Mouse (Mus musculus) gastrocnemius, postnatal 4 days (tissue): ENCODE results near the gene Nthl1. TPM values are rescaled to one million over a fixed set of nuclear protein-coding genes. Genes with fewer than 3 reads are reported as not detected.

Source experiments
- DNase-seq, 2 experiments: peaks; one replicate each; pipeline ENCODE4 v3.0.0; 2021 to 2022; ENCODE audit warnings: low spot score in 2 of 2, mixed read lengths in 2 of 2
- long read RNA-seq, 2 experiments: library from polyadenylated mRNA; stranded (forward); transcript quantifications; one replicate each; pipeline ENCODE4 v2.0.0; 2021
- total RNA-seq, 2 experiments: library from RNA; stranded (reverse); gene quantifications; 2 replicates each; pipeline ENCODE4 v1.2.3; 2021

The Nthl1 gene
- total RNA-seq = 1 to 10 TPM; 7.5 TPM
- long read RNA-seq, experiment 1, partial matches to known transcripts = 0 of 7 reads
- long read RNA-seq, experiment 1, other reads (novel, unspliced or antisense) = 3 of 7 reads
- long read RNA-seq, experiment 2, partial matches to known transcripts = 0 of 12 reads
- long read RNA-seq, experiment 2, other reads (novel, unspliced or antisense) = 6 of 12 reads

GRCm38 (mm10) chr17:24632167-24632812, at the start of gene Nthl1, which contains the start of gene Tsc2:
Gene Nthl1, plus strand, starts transcription at chr17:24632680.
Gene Tsc2, minus strand, starts transcription at chr17:24632630.
- DNase-seq = peak; percentile 67 to 84

DNA sequence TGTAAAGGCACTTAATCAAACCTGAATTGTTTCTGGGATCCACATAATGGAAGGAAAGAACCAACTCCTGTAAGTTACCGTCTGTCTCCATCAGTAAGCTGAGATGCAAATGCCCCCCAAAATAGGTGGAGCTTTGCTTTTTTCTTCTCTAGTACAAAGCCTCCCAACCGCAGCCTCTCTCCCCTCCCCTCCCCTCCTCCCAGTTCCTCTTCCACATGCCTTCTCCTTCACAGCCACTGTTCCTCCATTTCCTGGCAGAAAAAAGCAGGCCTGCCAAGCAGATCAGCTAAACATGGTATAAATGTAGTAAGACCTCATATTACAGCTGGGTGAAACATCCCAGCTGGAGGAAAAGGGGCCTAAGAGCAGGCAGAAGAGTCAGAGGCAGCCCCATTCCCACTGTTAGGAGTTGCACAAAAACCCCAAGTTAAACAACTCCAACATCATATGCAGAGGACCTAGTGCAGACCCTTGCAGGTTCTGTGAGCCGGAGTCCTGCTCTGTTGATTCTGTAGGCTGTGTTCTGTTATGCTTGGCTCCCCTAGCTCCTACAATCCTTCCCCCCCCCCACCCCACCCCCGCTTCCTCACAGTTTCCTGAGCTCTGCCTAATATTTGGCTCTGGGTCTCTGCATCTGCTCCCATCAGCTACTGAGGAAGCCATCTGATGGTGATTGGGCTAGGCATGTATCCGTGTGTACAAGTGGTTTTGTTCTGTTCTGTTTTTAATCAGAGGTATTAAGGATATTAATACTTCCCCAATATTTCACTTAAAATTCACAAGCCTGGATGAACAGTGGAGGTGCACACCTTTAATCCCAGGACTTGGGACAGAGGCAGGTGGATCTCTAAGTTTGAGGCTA, 48.6 kb upstream of the Nthl1 start:
- no peak for DNase-seq

- DNase-seq = no peak
Measured at GRCm38 (mm10) chr17:24584520-24584919, 48.0 kb upstream of the Nthl1 start.

- DNase-seq = no peak
Measured at GRCm38 (mm10) chr17:24586532-24586931, 45.9 kb upstream of the Nthl1 start.

DNA sequence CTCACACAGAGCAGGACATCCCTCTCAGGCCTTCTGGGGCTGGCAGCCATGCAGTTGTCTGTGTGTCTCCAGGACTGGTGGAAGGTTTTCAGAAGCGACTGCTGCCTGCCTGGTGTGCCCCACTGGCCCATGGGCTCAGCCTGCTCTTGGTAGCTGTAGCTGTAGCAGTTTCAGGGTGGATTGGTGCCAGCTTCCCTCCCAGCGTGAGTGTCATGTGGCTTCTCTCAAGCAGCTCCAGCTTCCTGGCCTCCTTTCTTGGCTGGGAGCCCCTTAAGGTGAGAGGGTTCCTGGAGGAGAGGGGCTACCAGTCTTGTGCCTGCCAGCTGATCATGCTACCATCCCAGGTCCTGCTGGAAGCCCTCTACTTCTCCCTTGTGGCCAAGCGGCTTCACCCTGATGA, 41.5 kb upstream of the Nthl1 start:
- no peak for DNase-seq

DNA sequence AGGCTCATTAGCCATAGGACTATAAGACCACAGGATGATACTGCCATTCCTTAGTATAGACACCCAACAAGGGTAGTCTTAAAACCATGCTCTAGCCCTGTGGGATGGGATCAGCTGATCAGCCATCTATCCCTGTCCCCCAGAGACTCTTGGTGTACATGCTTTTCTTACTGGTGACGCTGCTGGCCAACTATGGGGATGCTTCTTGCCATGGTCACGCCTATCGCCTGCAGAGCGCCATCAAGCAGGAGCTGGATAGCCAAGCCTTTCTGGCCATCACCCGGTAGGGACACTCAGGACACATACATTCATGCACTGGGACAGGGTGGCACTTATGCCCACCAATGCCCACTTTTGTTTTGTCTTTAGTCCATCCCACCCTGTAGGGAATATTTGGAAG, 40.8 kb upstream of the Nthl1 start:
- no peak for DNase-seq

DNA sequence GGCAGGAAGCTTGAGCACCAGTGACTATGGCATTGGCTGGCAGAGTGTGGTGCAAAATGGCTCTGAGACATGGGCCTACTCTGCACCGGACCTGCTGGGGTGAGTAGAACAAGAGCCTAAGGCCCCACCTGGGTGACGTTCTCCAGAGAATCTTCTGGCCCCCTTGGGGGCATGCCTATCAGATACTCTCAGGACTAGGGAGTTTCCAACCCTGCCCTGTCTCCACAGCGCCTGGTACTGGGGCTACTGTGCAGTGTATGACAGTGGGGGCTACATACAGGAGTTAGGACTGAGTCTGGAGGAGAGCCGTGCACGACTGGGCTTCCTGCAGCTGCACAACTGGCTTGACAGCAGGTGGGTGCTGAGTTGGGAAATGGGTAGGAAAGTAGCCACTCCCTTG, 39.2 kb upstream of the Nthl1 start:
- no peak for DNase-seq

GRCm38 (mm10) chr17:24593992-24594890, 38.2 kb upstream of the Nthl1 start:
- no peak for DNase-seq

GRCm38 (mm10) chr17:24595126-24596072, 37.1 kb upstream of the Nthl1 start:
- DNase-seq = no peak

DNA sequence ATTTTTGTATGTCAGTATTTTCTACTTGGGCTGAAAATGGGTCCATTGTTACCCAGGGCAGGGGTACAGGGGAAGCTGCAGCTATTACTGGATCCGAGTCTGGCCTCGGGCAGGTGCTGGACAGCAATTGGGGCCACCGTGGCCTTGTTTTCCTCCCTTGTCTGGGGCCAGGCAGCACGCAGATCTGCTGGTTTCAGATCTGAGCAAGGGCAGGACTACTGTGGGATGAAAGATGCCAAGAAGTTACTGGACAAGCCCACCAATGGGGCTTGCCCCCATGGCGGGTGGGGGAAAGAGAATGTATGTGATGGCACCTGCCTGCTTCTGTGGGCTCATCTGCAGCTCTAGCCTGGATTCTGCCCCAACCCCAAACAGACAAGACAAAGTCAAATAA, 36.4 kb upstream of the Nthl1 start:
- no peak for DNase-seq

GRCm38 (mm10) chr17:24596471-24597183, 35.9 kb upstream of the Nthl1 start:
- no peak for DNase-seq

GRCm38 (mm10) chr17:24597989-24598388, 34.5 kb upstream of the Nthl1 start:
- no peak for DNase-seq

DNA sequence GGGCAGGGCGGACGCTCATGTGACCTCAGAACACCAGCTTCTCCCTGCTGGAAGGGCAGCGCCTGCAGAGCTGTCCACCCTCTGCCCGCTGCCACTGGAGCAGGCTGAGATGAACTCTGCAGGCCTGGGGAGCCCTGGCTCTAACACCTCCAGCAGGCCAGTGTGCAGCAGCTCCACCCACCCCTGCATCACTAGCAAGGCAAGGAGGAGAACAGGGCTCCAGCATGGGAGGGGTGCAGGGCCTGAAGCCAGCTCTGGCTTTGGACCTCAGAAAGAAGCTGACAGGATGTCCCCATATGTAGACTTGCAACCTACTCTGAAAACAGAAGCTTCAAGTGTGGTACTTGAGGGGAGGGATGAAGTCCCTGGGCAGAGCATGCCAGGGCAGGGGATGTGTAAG, 32.0 kb upstream of the Nthl1 start:
- DNase-seq = no peak

- DNase-seq = no peak
Measured at GRCm38 (mm10) chr17:24603961-24604360, 28.5 kb upstream of the Nthl1 start.

DNA sequence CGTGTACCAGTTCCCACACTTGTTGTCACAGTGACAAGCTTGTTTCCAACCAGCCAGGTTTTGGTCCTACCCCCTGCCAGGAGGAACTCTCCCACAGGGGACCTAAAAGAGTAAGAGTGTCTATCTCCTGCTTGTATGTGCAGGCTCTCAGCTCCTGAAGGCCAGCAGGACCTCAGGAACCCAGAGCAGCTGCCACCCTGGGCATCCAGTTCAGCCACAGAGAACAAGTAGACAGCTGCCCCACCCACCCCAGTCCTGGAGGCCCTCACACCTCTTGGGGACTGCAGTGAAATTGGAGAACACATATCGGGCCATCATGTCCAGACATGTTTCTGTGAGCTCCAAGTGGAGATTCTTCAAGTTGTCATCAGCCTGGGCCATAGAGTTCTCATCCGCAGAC, 27.9 kb upstream of the Nthl1 start:
- no peak for DNase-seq

GRCm38 (mm10) chr17:24608370-24608769, 24.1 kb upstream of the Nthl1 start:
- no peak for DNase-seq

DNA sequence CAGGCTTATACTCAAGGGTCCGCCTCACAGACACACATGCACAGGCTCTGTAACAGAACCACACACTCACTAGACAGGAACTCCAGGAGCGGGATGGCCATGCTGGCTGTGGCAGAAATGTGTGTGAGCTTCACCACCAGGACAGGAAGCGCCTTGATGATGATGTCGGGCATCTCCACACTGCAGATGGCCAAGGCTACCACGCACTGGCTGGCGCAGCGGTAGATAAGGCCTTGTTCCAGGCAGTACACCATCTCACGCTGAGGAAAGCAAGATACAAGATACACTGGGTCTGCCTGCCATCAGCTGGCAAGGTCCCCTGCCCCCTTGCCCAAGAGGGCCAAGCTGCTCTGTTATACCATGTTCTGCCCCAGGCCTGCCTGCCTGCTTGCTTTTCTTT, 23.6 kb upstream of the Nthl1 start:
- DNase-seq = no peak

DNA sequence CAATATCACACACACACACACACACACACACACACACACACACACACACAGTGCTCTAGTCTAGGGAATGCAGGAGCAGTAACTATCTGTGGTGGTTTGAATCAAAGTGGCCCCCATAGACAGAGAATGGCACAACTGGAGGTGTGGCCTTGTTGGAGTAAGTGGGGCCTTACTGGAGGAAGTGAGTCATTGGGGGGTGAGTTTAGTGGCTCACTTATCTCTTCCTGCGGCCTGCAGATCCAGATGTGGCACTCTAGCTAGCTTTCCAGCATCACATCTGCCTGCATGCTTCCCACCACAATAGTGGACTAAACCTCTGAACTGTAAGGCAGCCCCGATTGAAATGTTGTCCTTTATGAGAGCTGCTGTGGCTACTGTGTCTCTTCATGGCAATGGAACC, 21.8 kb upstream of the Nthl1 start:
- DNase-seq = no peak

GRCm38 (mm10) chr17:24617561-24618194, 14.8 kb upstream of the Nthl1 start:
- no peak for DNase-seq
